Mouse (Mus musculus): ENCODE measurements around the gene Leo1. TPM values are rescaled to one million over a fixed set of nuclear protein-coding genes. Genes with fewer than 3 reads are reported as not detected.

The Leo1 gene
- total and polyA plus RNA-seq, 3 experiments: 3.0 to 20.4 (median 12.4) TPM

- peaks cover 8% of the 10 kb centered on the region for H3K4me1 ChIP-seq (ENCODE audit: control insufficient read depth, insufficient read depth, low read length)
These were observed 32.1 kb upstream of the Leo1 start for GRCm38 (mm10) chr9:75409031-75409851.

GRCm38 (mm10) chr9:75409852-75410378, 31.4 kb upstream of the Leo1 start, which contains the start of gene Mapk6:
Gene Mapk6, minus strand, starts transcription at chr9:75410005.
- peak; percentile 99 to 100 for DNase-seq
- intact Hi-C loops (cut with DNase I): loop anchor here (2.0 kb wide), 1 partner anchor 25 kb away; no protein-coding TSS in a partner anchor
- H3K27me3 ChIP-seq (ENCODE audit: control insufficient read depth, insufficient read depth, low read length): no peaks in the 10 kb centered on the region
- no peaks in the 10 kb centered on the region; the same call in 1 of the 2 replicates for H3K36me3 ChIP-seq (ENCODE audit: control insufficient read depth, insufficient read depth, low read length)
- TF ChIP-seq EP300 (IDR thresholded peaks at IDR 0.05; ENCODE audit: insufficient read depth, low read depth, low read length) (peak; percentile 70; the same call in 1 of the 2 replicates), POLR2A (IDR thresholded peaks at IDR 0.05; ENCODE audit: insufficient read depth, low read depth, low read length) (peak; percentile 71), CTCF (IDR thresholded peaks at IDR 0.05) (peak; percentile 48)
- peak within 1 kb of the TSS; percentile 95 for H3K9ac ChIP-seq (ENCODE audit: low read depth, low read length)
- peak within 1 kb of the TSS; percentile 99 for H3K27ac ChIP-seq
- peak within 1 kb of the TSS; percentile 85 for H3K4me3 ChIP-seq
- under 1% methylated on average over 54 of the region's 58 CpGs for WGBS
- H3K4me1 ChIP-seq (ENCODE audit: control insufficient read depth, insufficient read depth, low read length): peaks cover 7% of the 10 kb centered on the region; the same call in 1 of the 2 replicates
- H3K79me2 ChIP-seq (replicated peaks; ENCODE audit: control insufficient read depth, insufficient read depth, low read length): 0 out of 2 replicates have a peak, but pooled peaks cover 2% of the 10 kb centered on the region

More at GRCm38 (mm10) chr9:75409031-75409851, 32.1 kb upstream of the Leo1 start:
- peak overlapping the region; percentile 85 for H3K4me3 ChIP-seq
- H3K9ac ChIP-seq (ENCODE audit: low read depth, low read length): peak overlapping the region; percentile 90
- WGBS: under 1% methylated on average over 72 of the region's 90 CpGs
- H3K79me2 ChIP-seq (replicated peaks; ENCODE audit: control insufficient read depth, insufficient read depth, low read length): peaks cover 4% of the 10 kb centered on the region; the same call in 1 of the 2 replicates
- intact Hi-C loops (cut with DNase I): no loop called here
- peak overlapping the region; percentile 99 for H3K27ac ChIP-seq
- H3K36me3 ChIP-seq (ENCODE audit: control insufficient read depth, insufficient read depth, low read length): peaks cover 2% of the 10 kb centered on the region
- H3K27me3 ChIP-seq (ENCODE audit: control insufficient read depth, insufficient read depth, low read length): no peaks in the 10 kb centered on the region
- TF ChIP-seq EP300 (IDR thresholded peaks at IDR 0.05; ENCODE audit: insufficient read depth, low read depth, low read length) (no peak), POLR2A (IDR thresholded peaks at IDR 0.05; ENCODE audit: insufficient read depth, low read depth, low read length) (no peak), CTCF (IDR thresholded peaks at IDR 0.05) (no peak)
- peak; percentile 86 to 89 for DNase-seq

GRCm38 (mm10) chr9:75410868-75411487, 30.3 kb upstream of the Leo1 start:
- WGBS: 91% methylated on average over 6 of the region's 6 CpGs
- peaks cover 6% of the 10 kb centered on the region; the same call in 1 of the 2 replicates for H3K4me1 ChIP-seq (ENCODE audit: control insufficient read depth, insufficient read depth, low read length)
- TF ChIP-seq EP300 (IDR thresholded peaks at IDR 0.05; ENCODE audit: insufficient read depth, low read depth, low read length) (no peak), POLR2A (IDR thresholded peaks at IDR 0.05; ENCODE audit: insufficient read depth, low read depth, low read length) (no peak), CTCF (IDR thresholded peaks at IDR 0.05) (no peak)
- no peak overlapping the region for H3K27ac ChIP-seq
- no peaks in the 10 kb centered on the region; the same call in 1 of the 2 replicates for H3K36me3 ChIP-seq (ENCODE audit: control insufficient read depth, insufficient read depth, low read length)
- no peaks in the 10 kb centered on the region for H3K27me3 ChIP-seq (ENCODE audit: control insufficient read depth, insufficient read depth, low read length)
- no peak overlapping the region for H3K4me3 ChIP-seq
- no peak for DNase-seq
- intact Hi-C loops (cut with DNase I): loop anchor here (2.0 kb wide), 1 partner anchor 24 kb away; no protein-coding TSS in a partner anchor
- 0 out of 2 replicates have a peak, but pooled peaks cover 2% of the 10 kb centered on the region for H3K79me2 ChIP-seq (replicated peaks; ENCODE audit: control insufficient read depth, insufficient read depth, low read length)
- no peak overlapping the region for H3K9ac ChIP-seq (ENCODE audit: low read depth, low read length)

GRCm38 (mm10) chr9:75411584-75411983, 29.7 kb upstream of the Leo1 start:
- Histone ChIP-seq H3K9ac (ENCODE audit: low read depth, low read length) (no peak overlapping the region), H3K79me2 (replicated peaks; ENCODE audit: control insufficient read depth, insufficient read depth, low read length) (0 out of 2 replicates have a peak, but pooled peaks cover 2% of the 10 kb centered on the region), H3K4me1 (ENCODE audit: control insufficient read depth, insufficient read depth, low read length) (peaks cover 3% of the 10 kb centered on the region; the same call in 1 of the 2 replicates), H3K36me3 (ENCODE audit: control insufficient read depth, insufficient read depth, low read length) (no peaks in the 10 kb centered on the region; the same call in 1 of the 2 replicates), H3K27me3 (ENCODE audit: control insufficient read depth, insufficient read depth, low read length) (no peaks in the 10 kb centered on the region), H3K27ac (no peak overlapping the region), H3K4me3 (no peak overlapping the region)
- no peak for TF ChIP-seq CTCF (IDR thresholded peaks at IDR 0.05)
- no peak for TF ChIP-seq EP300 (IDR thresholded peaks at IDR 0.05; ENCODE audit: insufficient read depth, low read depth, low read length)
- no peak for TF ChIP-seq POLR2A (IDR thresholded peaks at IDR 0.05; ENCODE audit: insufficient read depth, low read depth, low read length)
- intact Hi-C loops (cut with DNase I): loop anchor here (2.0 kb wide), 1 partner anchor 23 kb away; no protein-coding TSS in a partner anchor
- no peak for DNase-seq
- WGBS: 55% methylated on average over 9 of the region's 9 CpGs

- TF ChIP-seq EP300 (IDR thresholded peaks at IDR 0.05; ENCODE audit: insufficient read depth, low read depth, low read length) (no peak), CTCF (IDR thresholded peaks at IDR 0.05) (no peak), POLR2A (IDR thresholded peaks at IDR 0.05; ENCODE audit: insufficient read depth, low read depth, low read length) (no peak)
- H3K27me3 ChIP-seq (ENCODE audit: control insufficient read depth, insufficient read depth, low read length): no peaks in the 10 kb centered on the region
- 79% methylated on average over 5 of the region's 5 CpGs for WGBS
- no peak overlapping the region for H3K27ac ChIP-seq
- peaks cover 3% of the 10 kb centered on the region; the same call in 1 of the 2 replicates for H3K4me1 ChIP-seq (ENCODE audit: control insufficient read depth, insufficient read depth, low read length)
- no peak overlapping the region for H3K4me3 ChIP-seq
- H3K79me2 ChIP-seq (replicated peaks; ENCODE audit: control insufficient read depth, insufficient read depth, low read length): 0 out of 2 replicates have a peak, but pooled peaks cover 2% of the 10 kb centered on the region
- no peak for DNase-seq
- H3K9ac ChIP-seq (ENCODE audit: low read depth, low read length): no peak overlapping the region
- no peaks in the 10 kb centered on the region for H3K36me3 ChIP-seq (ENCODE audit: control insufficient read depth, insufficient read depth, low read length)
- intact Hi-C loops (cut with DNase I): no loop called here
These were observed 28.1 kb upstream of the Leo1 start for GRCm38 (mm10) chr9:75413206-75413605.

Measured in heart, adult 2 months (tissue).